Mouse (Mus musculus): ENCODE data around the gene Fam167b. TPM values are rescaled to one million over a fixed set of nuclear protein-coding genes. Genes with fewer than 3 reads are reported as not detected.

The Fam167b gene
- polyA plus RNA-seq, 1 experiment: 1.2 TPM

- Histone ChIP-seq H3K4me1 (ENCODE audit: control insufficient read depth, insufficient read depth, low read length) (peaks cover 2% of the 10 kb centered on the region; the same call in 1 of the 2 replicates), H3K4me3 (ENCODE audit: insufficient read depth, low read length) (no peak overlapping the region), H3K27ac (ENCODE audit: insufficient read depth, low read depth, low read length) (no peak overlapping the region)
- no peak for TF ChIP-seq CTCF (IDR thresholded peaks at IDR 0.05; ENCODE audit: low read depth, low read length)
- no peak for TF ChIP-seq POLR2A (IDR thresholded peaks at IDR 0.05; ENCODE audit: borderline replicate concordance, low read depth, low read length)
Observed at GRCm38 (mm10) chr4:129609139-129609631, 30.8 kb upstream of the Fam167b start.

GRCm38 (mm10) chr4:129608426-129609025 is 30.2 kb upstream of the Fam167b start:
- Histone ChIP-seq H3K27ac (ENCODE audit: insufficient read depth, low read depth, low read length) (no peak overlapping the region), H3K4me3 (ENCODE audit: insufficient read depth, low read length) (no peak overlapping the region), H3K4me1 (ENCODE audit: control insufficient read depth, insufficient read depth, low read length) (peaks cover 2% of the 10 kb centered on the region; the same call in 1 of the 2 replicates)
- TF ChIP-seq POLR2A (IDR thresholded peaks at IDR 0.05; ENCODE audit: borderline replicate concordance, low read depth, low read length) (no peak), CTCF (IDR thresholded peaks at IDR 0.05; ENCODE audit: low read depth, low read length) (peak; percentile 68)

DNA sequence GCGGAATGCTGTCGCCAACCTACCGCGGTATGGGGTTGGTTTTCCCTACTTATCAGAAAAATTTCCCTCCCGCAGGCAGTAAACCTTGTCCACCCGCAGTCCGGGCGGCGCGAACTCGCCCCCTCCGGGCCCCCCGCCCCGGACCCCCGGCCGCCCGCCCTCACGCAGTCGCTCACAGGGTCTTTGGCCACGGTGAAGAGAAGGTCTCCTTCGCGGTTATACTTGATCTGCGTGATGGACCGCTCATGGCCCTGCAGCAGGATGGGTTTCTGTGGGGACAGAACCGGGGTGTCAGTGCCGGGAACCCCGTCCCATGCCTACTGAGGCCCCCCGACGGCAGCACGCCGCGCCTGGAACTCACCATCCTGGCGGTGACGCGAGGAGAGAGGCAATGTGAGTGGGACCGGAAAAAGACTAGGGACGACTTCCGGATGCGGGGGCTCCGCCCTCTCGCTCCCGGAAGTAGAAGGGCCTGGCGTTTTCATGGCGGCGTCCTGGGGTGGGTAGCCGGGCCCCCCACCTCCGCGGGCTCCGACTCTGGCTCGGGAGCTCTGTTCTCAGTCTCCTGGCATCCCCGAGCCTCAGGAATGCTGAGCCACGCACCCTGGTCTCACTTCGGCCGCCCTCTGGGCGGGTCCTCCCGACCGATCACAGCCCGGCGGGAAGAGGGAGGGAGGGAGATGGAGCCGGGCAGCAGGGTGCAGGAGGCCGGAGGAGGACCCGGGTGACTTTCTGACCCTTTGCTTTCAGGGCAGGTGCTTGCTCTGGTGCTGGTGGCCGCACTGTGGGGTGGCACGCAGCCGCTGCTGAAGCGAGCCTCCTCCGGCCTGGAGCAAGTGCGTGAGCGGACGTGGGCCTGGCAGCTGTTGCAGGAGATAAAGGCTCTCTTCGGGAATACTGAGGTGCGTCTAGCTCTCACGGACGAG is 22.1 kb upstream of the Fam167b start, which contains the start of the genes Eif3i and Tmem234:
Gene Eif3i, minus strand, starts transcription at position 416 of the 926 bp plus-strand sequence.
Gene Tmem234, plus strand, starts transcription at position 436 of the 926 bp plus-strand sequence.
- Histone ChIP-seq H3K4me3 (ENCODE audit: insufficient read depth, low read length) (peak within 1 kb of the TSS; percentile 84), H3K4me1 (ENCODE audit: control insufficient read depth, insufficient read depth, low read length) (peaks cover 17% of the 10 kb centered on the region), H3K27ac (ENCODE audit: insufficient read depth, low read depth, low read length) (peak within 1 kb of the TSS; percentile 38; the same call in 1 of the 2 replicates)
- TF ChIP-seq POLR2A (IDR thresholded peaks at IDR 0.05; ENCODE audit: borderline replicate concordance, low read depth, low read length) (no peak), CTCF (IDR thresholded peaks at IDR 0.05; ENCODE audit: low read depth, low read length) (no peak)

DNA sequence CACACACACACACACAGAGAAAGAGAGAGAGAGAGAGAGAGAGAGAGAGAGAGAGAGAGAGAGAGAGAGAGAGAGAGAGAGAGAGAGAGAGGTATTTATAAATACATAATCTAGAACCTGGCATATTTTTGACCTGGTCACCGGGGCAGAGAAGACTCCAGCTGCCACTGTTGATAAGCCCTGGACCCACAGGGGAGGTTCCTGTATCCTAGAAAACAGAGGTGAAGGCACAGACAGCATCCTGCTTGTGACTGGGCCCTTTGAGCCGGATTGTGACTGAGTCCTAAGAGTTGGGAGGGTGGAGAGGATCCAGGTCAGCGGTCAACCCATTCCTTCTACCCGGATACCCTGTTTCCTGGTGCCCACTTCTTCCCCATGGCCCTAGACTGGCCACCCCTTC is 10.5 kb upstream of the Fam167b start:
- Histone ChIP-seq H3K4me3 (ENCODE audit: insufficient read depth, low read length) (no peak overlapping the region), H3K27ac (ENCODE audit: insufficient read depth, low read depth, low read length) (no peak overlapping the region), H3K4me1 (ENCODE audit: control insufficient read depth, insufficient read depth, low read length) (peaks cover 6% of the 10 kb centered on the region)
- TF ChIP-seq CTCF (IDR thresholded peaks at IDR 0.05; ENCODE audit: low read depth, low read length): no peak
- TF ChIP-seq POLR2A (IDR thresholded peaks at IDR 0.05; ENCODE audit: borderline replicate concordance, low read depth, low read length): no peak

DNA sequence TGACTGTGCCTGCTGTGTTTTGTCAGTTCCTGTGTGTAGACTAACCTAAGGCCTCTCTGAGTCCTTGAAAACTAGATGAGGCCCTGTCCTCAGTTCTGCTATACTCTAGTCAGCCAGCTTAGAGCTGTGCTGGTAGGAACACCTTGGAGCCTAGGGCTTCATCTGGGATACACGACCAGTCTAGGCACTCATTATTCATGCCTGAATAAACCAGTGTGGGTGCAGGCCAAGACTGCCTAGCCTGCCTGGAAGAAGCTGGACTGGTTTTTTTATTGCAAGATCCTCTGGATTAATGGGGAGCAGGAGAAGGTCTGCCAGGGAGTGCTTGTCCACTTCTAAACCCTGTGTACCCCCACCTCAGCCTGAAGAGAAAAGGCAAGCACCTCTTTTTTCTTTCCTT is 8.6 kb upstream of the Fam167b start:
- TF ChIP-seq POLR2A (IDR thresholded peaks at IDR 0.05; ENCODE audit: borderline replicate concordance, low read depth, low read length): no peak
- no peak for TF ChIP-seq CTCF (IDR thresholded peaks at IDR 0.05; ENCODE audit: low read depth, low read length)
- Histone ChIP-seq H3K27ac (ENCODE audit: insufficient read depth, low read depth, low read length) (no peak overlapping the region), H3K4me3 (ENCODE audit: insufficient read depth, low read length) (no peak overlapping the region), H3K4me1 (ENCODE audit: control insufficient read depth, insufficient read depth, low read length) (peaks cover 6% of the 10 kb centered on the region)

DNA sequence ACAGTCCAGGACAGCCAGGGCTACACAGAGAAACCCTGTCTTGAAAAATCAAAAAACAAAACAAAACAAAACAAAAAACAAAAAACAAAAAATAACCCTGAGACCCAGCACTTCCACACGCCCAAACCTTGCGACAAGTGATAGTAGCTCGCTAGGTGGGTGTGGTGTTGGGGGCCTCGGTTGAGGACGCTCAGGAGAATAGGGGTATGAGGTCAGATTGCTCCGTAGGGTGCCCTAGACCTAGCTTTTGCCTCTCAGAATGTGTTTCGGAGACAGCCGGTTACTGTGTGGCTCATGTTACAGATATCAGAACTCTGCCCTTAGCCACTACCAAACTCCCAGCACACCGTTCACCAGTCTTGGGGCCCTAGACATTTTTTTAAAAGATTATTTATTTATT is 7.4 kb upstream of the Fam167b start:
- no peak overlapping the region for H3K27ac ChIP-seq (ENCODE audit: insufficient read depth, low read depth, low read length)
- TF ChIP-seq CTCF (IDR thresholded peaks at IDR 0.05; ENCODE audit: low read depth, low read length) (no peak), POLR2A (IDR thresholded peaks at IDR 0.05; ENCODE audit: borderline replicate concordance, low read depth, low read length) (no peak)
- peaks cover 6% of the 10 kb centered on the region for H3K4me1 ChIP-seq (ENCODE audit: control insufficient read depth, insufficient read depth, low read length)
- H3K4me3 ChIP-seq (ENCODE audit: insufficient read depth, low read length): no peak overlapping the region

DNA sequence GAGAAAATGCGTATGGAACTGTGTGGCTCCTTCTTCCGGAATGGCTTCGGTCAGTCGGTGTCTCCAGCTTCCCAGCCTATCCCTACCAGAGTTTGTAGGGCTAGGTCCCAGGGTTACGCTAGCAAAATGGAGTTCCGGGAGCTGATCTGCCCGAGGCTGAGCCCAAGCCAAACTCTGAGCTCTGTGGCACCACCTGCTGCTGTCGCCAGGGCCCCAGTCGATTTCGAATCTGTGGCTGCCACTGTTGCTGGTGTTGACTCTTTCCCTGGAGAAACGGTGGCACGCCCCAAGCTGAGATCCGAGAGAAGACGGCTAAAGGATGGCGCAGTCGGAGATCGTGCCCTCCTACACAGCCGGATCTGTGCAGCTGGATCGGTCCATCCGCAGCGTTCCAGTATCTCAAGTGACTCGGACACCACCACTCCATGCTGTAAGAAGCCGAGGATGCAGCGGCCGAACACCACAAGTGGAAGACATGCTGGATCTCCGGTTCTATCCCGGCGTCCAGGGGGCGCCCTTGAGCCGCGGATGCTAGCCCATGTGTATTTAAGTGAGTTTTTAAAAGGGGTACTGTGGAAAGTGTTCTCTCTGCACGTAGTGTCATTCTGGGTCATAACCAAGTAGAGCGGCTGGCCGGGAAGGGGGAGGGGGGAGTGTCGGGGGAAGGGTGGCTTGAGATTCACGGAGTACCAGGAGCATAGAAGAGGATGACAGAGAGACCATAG is 6.7 kb upstream of the Fam167b start:
- peak overlapping the region; percentile 70 for H3K4me3 ChIP-seq (ENCODE audit: insufficient read depth, low read length)
- H3K4me1 ChIP-seq (ENCODE audit: control insufficient read depth, insufficient read depth, low read length): peaks cover 10% of the 10 kb centered on the region
- TF ChIP-seq POLR2A (IDR thresholded peaks at IDR 0.05; ENCODE audit: borderline replicate concordance, low read depth, low read length) (no peak), CTCF (IDR thresholded peaks at IDR 0.05; ENCODE audit: low read depth, low read length) (peak; percentile 85)
- peak overlapping the region; percentile 58 for H3K27ac ChIP-seq (ENCODE audit: insufficient read depth, low read depth, low read length)

DNA sequence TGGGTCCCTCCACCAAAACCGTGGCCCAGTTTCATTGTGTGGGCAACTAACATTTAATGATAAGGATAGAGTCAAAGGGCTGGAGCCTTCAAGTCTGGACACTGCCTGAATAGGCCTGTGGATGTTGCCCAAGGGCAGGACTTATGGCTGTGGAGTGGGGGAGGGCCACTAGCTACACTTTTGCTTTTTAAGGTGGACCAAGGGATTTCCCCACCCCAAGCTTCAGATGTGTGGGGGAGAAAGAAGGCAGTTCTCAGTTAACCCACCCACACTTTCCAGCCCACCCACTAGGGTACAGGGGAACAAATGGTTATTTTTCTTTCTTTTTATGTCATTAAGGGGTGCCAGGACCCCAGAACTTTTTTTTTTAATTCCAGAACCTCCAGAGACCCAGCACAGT is 6.0 kb upstream of the Fam167b start:
- H3K4me1 ChIP-seq (ENCODE audit: control insufficient read depth, insufficient read depth, low read length): peaks cover 15% of the 10 kb centered on the region
- peak overlapping the region; percentile 58 for H3K27ac ChIP-seq (ENCODE audit: insufficient read depth, low read depth, low read length)
- H3K4me3 ChIP-seq (ENCODE audit: insufficient read depth, low read length): peak overlapping the region; percentile 70; the same call in 1 of the 2 replicates
- TF ChIP-seq POLR2A (IDR thresholded peaks at IDR 0.05; ENCODE audit: borderline replicate concordance, low read depth, low read length): no peak
- TF ChIP-seq CTCF (IDR thresholded peaks at IDR 0.05; ENCODE audit: low read depth, low read length): no peak

- TF ChIP-seq POLR2A (IDR thresholded peaks at IDR 0.05; ENCODE audit: borderline replicate concordance, low read depth, low read length) (no peak), CTCF (IDR thresholded peaks at IDR 0.05; ENCODE audit: low read depth, low read length) (no peak)
- no peak overlapping the region for H3K4me3 ChIP-seq (ENCODE audit: insufficient read depth, low read length)
- H3K4me1 ChIP-seq (ENCODE audit: control insufficient read depth, insufficient read depth, low read length): peaks cover 29% of the 10 kb centered on the region
- H3K27ac ChIP-seq (ENCODE audit: insufficient read depth, low read depth, low read length): no peak overlapping the region
Observed at GRCm38 (mm10) chr4:129582251-129582650, 3.9 kb upstream of the Fam167b start.

All from bone marrow macrophage, adult 2 months (primary cell).